Mouse (Mus musculus) spleen, adult 2 months (tissue): ENCODE results near the gene Olfr187. TPM values are rescaled to one million over a fixed set of nuclear protein-coding genes. Genes with fewer than 3 reads are reported as not detected.
"Not testable (repeated sequence)": the region's sequence is repeated elsewhere in the genome, so short reads cannot be mapped to it uniquely, and the experiment has no call there.

Source experiments
- DNase-seq, 2 experiments: peaks; one replicate each; pipeline versions ENCODE4 v3.0.0 to v3.0.0-alpha.2; 2012 to 2021; ENCODE audit warnings: low spot score in 2 of 2, low read depth in 1 of 2
- H3K27ac ChIP-seq: fragments of 200-500 bp; 2 replicates; pipeline ENCODE4 v1.5.1; 2012; ENCODE audit warnings: low read length, inconsistent platforms; ENCODE audit not compliant: insufficient read depth
- H3K27me3 ChIP-seq: fragments of 200-500 bp; 2 replicates; pipeline ENCODE4 v1.6.1; 2012; ENCODE audit warnings: mild to moderate bottlenecking, moderate library complexity, low read length, inconsistent platforms; ENCODE audit not compliant: control insufficient read depth, insufficient read depth
- H3K36me3 ChIP-seq: fragments of 200-500 bp; 2 replicates; pipeline ENCODE4 v1.6.1; 2012; ENCODE audit warnings: mild to moderate bottlenecking, low read length, inconsistent platforms; ENCODE audit not compliant: control insufficient read depth, insufficient read depth
- H3K4me1 ChIP-seq: fragments of 200-500 bp; 2 replicates; pipeline ENCODE4 v1.6.1; 2011; ENCODE audit warnings: inconsistent platforms; ENCODE audit not compliant: control insufficient read depth, insufficient read depth, insufficient read length
- H3K4me3 ChIP-seq: fragments of 200-500 bp; 2 replicates; pipeline ENCODE4 v1.5.1; 2011; ENCODE audit warnings: mild to moderate bottlenecking, inconsistent platforms; ENCODE audit not compliant: insufficient read depth, insufficient read length; ENCODE audit errors: extremely low read depth
- CTCF ChIP-seq: fragments of 200-500 bp; IDR thresholded peaks from 2 replicates; pipeline ENCODE4 v1.5.1; 2011; ENCODE audit warnings: mild to moderate bottlenecking, inconsistent platforms; ENCODE audit not compliant: insufficient read depth, insufficient read length, insufficient replicate concordance; ENCODE audit errors: extremely low read depth
- POLR2A ChIP-seq: fragments of 200-500 bp; IDR thresholded peaks from 2 replicates; pipeline ENCODE4 v1.6.1; 2011; ENCODE audit warnings: low read depth, low read length, inconsistent platforms
- WGBS: fragments of 180-500 bp; shearing (Covaris S2); methylation state at CpG from one replicate; pipeline ENCODE4 v1.1.7; 2018; 5-methylcytosine and 5-hydroxymethylcytosine counted together
- polyA plus RNA-seq: library from polyadenylated mRNA; depleted of rRNA; stranded (reverse); fragments of >200 nt; gene quantifications from 2 replicates; pipeline ENCODE4 v1.2.3, GENCODE M21; 2012; rRNA removed

Gene Olfr187
- not detected in 2 replicates for polyA plus RNA-seq

GRCm38 (mm10) chr16:59039710-59040109, at the start of gene Olfr187:
TSS of gene Olfr187 (minus strand) at chr16:59039767.
- no peak within 1 kb of the TSS for H3K4me3 ChIP-seq

DNA sequence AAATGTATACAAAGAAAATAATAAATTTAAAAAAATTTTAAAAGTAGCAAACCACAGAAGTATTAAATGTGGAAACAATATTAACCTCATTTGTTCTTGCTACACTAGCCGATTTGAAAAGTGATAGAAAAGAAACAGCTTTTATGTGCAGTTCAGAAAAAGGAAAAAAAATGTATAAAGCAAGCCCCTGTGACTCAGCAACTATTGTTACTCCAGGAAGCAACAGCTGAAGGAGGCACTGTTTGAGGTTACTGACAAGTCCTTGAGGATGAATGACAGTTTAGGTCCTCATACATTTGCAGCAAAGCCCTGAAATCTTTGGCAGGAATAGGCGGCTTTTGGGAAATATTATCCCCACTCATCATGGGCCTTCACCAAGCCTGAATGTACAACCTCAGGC, 41.5 kb upstream of the Olfr187 start:
- H3K4me1 ChIP-seq, DNase-seq, H3K27me3 ChIP-seq, H3K4me3 ChIP-seq, H3K36me3 ChIP-seq, H3K27ac ChIP-seq: not testable (repeated sequence)
- WGBS, result 84% methylated on average over 2 of the region's 2 CpGs

More at GRCm38 (mm10) chr16:59039710-59040109, at the start of gene Olfr187:
- DNase-seq, result no peak
- H3K4me1 ChIP-seq, result no peaks in the 10 kb centered on the region
- H3K36me3 ChIP-seq, result no peaks in the 10 kb centered on the region
- WGBS, result 88% methylated on average over 7 of the region's 7 CpGs
- H3K27ac ChIP-seq, result no peak within 1 kb of the TSS
- TF ChIP-seq CTCF (no peak), POLR2A (no peak)
- H3K27me3 ChIP-seq, result no peaks in the 10 kb centered on the region

DNA sequence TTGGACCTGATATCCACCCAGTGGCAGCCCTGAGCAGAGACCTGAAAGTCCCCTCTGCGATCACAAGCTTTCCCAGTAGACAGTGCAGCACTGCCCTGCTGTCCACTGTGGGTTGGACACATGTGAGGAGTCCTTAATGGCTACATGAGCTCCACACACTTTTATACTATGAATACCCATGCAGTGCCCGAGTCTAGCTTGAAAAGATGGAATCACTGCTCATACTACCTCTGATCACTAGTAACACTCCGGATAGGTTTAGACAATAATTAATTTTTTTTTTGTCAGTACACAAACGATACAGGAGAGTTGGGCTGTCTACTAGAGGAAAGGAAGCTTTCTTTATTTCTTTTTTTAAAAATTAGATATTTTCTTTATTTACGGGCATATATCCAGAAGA, 38.3 kb upstream of the Olfr187 start, which contains the start of gene Olfr190:
Gene Olfr190 (minus strand): TSS at position 101 of the 400 bp plus-strand sequence.
- TF ChIP-seq CTCF (no peak), POLR2A (no peak)

DNA sequence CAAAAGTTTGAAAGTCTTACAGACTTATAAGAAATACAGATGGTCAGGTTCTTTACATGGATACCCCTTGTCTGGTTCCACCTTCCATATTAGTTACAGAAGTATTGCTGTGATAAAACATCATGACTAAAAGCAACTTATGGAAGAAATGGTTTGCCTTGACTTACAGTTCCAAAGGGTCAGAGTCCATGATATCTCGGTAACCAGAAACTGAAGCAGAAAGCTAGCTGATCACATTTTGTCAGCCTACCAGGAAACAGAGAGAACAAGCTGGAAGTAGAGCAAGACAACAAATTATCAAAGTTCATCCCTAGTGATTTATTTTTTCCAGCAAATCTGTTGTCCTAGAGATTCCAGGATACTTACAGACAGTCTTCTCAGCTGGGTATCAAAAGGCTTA, 34.0 kb upstream of the Olfr187 start:
- no peak for TF ChIP-seq POLR2A
- no peak for TF ChIP-seq CTCF
- H3K36me3 ChIP-seq, result no peaks in the 10 kb centered on the region
- WGBS, result 88% methylated on average over 1 of the region's 1 CpGs
- H3K4me3 ChIP-seq, result no peak overlapping the region
- DNase-seq, result no peak
- no peaks in the 10 kb centered on the region for H3K27me3 ChIP-seq
- H3K27ac ChIP-seq, result no peak overlapping the region
- no peaks in the 10 kb centered on the region for H3K4me1 ChIP-seq

More for the DNA sequence above, 38.3 kb upstream of the Olfr187 start, which contains the start of gene Olfr190:
- 83% methylated on average over 5 of the region's 5 CpGs for WGBS
- Histone ChIP-seq H3K4me1 (no peaks in the 10 kb centered on the region), H3K27me3 (no peaks in the 10 kb centered on the region), H3K36me3 (no peaks in the 10 kb centered on the region), H3K4me3 (no peak within 1 kb of the TSS), H3K27ac (no peak within 1 kb of the TSS)
- no peak for DNase-seq

GRCm38 (mm10) chr16:59071755-59072154, 32.2 kb upstream of the Olfr187 start:
- H3K36me3 ChIP-seq, result no peaks in the 10 kb centered on the region
- no peak overlapping the region for H3K4me3 ChIP-seq
- H3K27me3 ChIP-seq, result no peaks in the 10 kb centered on the region
- DNase-seq, result no peak
- TF ChIP-seq POLR2A (no peak), CTCF (no peak)
- H3K4me1 ChIP-seq, result no peaks in the 10 kb centered on the region
- H3K27ac ChIP-seq, result no peak overlapping the region

DNA sequence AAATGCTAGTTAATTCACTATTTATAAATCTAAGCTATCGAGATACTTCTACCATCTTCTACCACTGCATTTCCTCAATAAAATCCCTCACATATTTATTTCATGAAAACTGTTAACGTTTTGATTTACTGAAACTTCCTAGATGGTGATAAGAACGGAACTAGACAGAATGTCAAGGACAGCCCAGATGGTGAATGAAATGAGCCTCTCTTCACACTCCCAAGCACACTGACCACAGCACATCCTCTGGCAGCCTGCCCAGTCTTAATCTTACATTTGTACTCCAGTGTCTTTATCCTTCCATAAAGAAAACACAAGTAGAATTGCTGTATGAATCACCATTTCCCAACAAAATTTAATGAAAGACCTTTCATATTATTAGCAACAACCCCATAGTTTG, 22.8 kb upstream of the Olfr187 start:
- WGBS, result 68% methylated on average over 3 of the region's 3 CpGs
- not testable (repeated sequence) for H3K4me1 ChIP-seq, H3K4me3 ChIP-seq, H3K27ac ChIP-seq, H3K27me3 ChIP-seq, DNase-seq, H3K36me3 ChIP-seq

- not testable (repeated sequence) for H3K27ac ChIP-seq, H3K36me3 ChIP-seq, H3K4me3 ChIP-seq, DNase-seq, H3K4me1 ChIP-seq, H3K27me3 ChIP-seq
- 94% methylated on average over 2 of the region's 2 CpGs for WGBS
Observed at GRCm38 (mm10) chr16:59049286-59049685, 9.7 kb upstream of the Olfr187 start.

DNA sequence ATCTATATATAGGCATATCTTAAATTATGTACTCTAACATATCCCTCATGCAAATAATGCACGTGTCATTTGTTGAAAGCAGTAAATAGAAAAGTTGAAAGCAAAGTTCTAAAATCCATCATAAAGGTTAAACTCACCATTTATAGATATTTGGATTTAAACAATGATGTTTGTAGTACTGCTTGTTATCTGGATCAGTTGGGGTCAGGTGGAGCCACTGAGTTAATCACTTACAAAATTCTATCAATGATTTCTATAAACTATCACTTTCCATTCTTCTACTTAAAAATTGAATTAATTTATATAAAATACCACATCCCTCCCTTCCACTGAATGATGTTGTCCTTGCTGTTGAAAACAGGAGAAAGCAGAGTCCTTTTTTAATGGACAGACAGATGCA, 9.3 kb upstream of the Olfr187 start:
- no peak overlapping the region for H3K27ac ChIP-seq
- no peak overlapping the region for H3K4me3 ChIP-seq
- H3K4me1 ChIP-seq, result no peaks in the 10 kb centered on the region
- WGBS, result 65% methylated on average over 1 of the region's 1 CpGs
- H3K36me3 ChIP-seq, result no peaks in the 10 kb centered on the region
- H3K27me3 ChIP-seq, result no peaks in the 10 kb centered on the region
- no peak for DNase-seq
- TF ChIP-seq POLR2A, result no peak
- no peak for TF ChIP-seq CTCF
